Mouse (Mus musculus): ENCODE measurements around the gene Zfp827. TPM values are rescaled to one million over a fixed set of nuclear protein-coding genes. Genes with fewer than 3 reads are reported as not detected.

Gene Zfp827
- polyA plus RNA-seq (2014; fragmentation: Illumina TruSeq; extraction: RNeasy Lipid Tissue Mini Kit (QIAGEN cat#74804); ENCODE audit: insufficient read depth, low read depth, low replicate concordance) = 1.5 TPM

DNA sequence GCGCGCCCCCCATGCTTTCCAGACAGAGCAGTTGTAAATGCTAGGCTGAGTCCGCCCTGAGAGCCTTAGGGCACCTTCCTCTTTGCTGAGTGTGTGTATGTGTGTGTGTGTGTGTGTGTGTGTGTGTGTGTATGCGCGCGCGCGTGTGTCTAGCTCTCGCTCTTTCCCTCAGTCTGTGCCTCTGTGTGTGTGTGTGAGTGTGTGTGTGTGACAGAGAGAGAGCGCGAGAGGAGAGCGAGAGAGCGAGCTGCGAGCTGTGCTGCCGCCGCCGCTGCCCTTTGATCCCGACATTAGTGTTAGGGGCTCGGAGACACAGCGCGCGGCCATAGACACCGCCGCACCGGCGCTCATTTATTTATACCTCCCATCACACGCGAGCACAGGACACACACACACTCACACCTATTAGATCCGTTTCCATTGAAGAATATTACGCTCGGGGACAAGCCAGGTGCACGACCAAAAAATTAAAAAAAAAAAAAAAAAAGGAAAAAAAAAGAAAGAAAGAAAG lies at the start of gene Zfp827:
Zfp827 (plus strand) TSS at position 461 of the 511 bp plus-strand sequence.

Other genes starting within 250 kb of the Zfp827 start
- 48.0 TPM for gene Lsm6, start 207.3 kb upstream of the Zfp827 start, polyA plus RNA-seq (2014; fragmentation: Illumina TruSeq; extraction: RNeasy Lipid Tissue Mini Kit (QIAGEN cat#74804); ENCODE audit: insufficient read depth, low read depth, low replicate concordance)
- not detected for gene 1700011L22Rik, start 220.1 kb downstream of the Zfp827 start, polyA plus RNA-seq (2014; fragmentation: Illumina TruSeq; extraction: RNeasy Lipid Tissue Mini Kit (QIAGEN cat#74804); ENCODE audit: insufficient read depth, low read depth, low replicate concordance)

All from lung, adult 10 weeks (tissue).